Mouse (Mus musculus) heart, adult 18-20 months (tissue): ENCODE results near the gene Nr3c2. TPM values are rescaled to one million over a fixed set of nuclear protein-coding genes. Genes with fewer than 3 reads are reported as not detected.

ENCODE experiments used
- DNase-seq, 2 experiments: peaks; one replicate each; pipeline ENCODE4 v3.0.0; 2021 to 2022; ENCODE audit warnings: mixed read lengths in 1 of 2
- total RNA-seq, 2 experiments: library from RNA; stranded (reverse); gene quantifications; 2 replicates each; pipeline ENCODE4 v1.2.3; 2021

Gene Nr3c2
- total RNA-seq, 2 experiments from 2014 or later = 19.3 TPM

GRCm38 (mm10) chr8:76971761-76972404 is 72.6 kb downstream of the Nr3c2 start:
- peak; percentile 54 to 60 for DNase-seq

- peak; percentile 53 to 57 for DNase-seq
Measured at GRCm38 (mm10) chr8:76972947-76973552, 73.8 kb downstream of the Nr3c2 start.

GRCm38 (mm10) chr8:76977907-76978306 is 78.7 kb downstream of the Nr3c2 start:
- DNase-seq = no peak

GRCm38 (mm10) chr8:76984082-76984481 is 84.8 kb downstream of the Nr3c2 start:
- no peak for DNase-seq

GRCm38 (mm10) chr8:76984851-76985250 is 85.6 kb downstream of the Nr3c2 start:
- DNase-seq = no peak

- DNase-seq = peak; percentile 37 to 47
Measured at GRCm38 (mm10) chr8:76987876-76988275, 88.6 kb downstream of the Nr3c2 start.

- DNase-seq = no peak
Measured at GRCm38 (mm10) chr8:76998276-76998675, 99.0 kb downstream of the Nr3c2 start.

- DNase-seq = peak; percentile 37 to 39
Measured at GRCm38 (mm10) chr8:77009425-77009824, 110.2 kb downstream of the Nr3c2 start.

GRCm38 (mm10) chr8:77011985-77012384 is 112.7 kb downstream of the Nr3c2 start:
- no peak for DNase-seq

- DNase-seq = peak; percentile 52 to 60
Measured at GRCm38 (mm10) chr8:77012641-77013040, 113.4 kb downstream of the Nr3c2 start.

GRCm38 (mm10) chr8:77016713-77017112 is 117.5 kb downstream of the Nr3c2 start:
- no peak for DNase-seq

GRCm38 (mm10) chr8:77023837-77024710 is 124.8 kb downstream of the Nr3c2 start:
- DNase-seq = no peak

- DNase-seq = peak; percentile 42 to 47
Measured at GRCm38 (mm10) chr8:77031213-77031612, 132.0 kb downstream of the Nr3c2 start.

- DNase-seq = no peak
Measured at GRCm38 (mm10) chr8:77033706-77034464, 134.6 kb downstream of the Nr3c2 start.

- no peak for DNase-seq
Measured at GRCm38 (mm10) chr8:77034465-77034829, 135.2 kb downstream of the Nr3c2 start.

GRCm38 (mm10) chr8:77041214-77041613 is 142.0 kb downstream of the Nr3c2 start:
- no peak for DNase-seq

GRCm38 (mm10) chr8:77044849-77045248 is 145.6 kb downstream of the Nr3c2 start:
- DNase-seq = peak; percentile 78 to 81

GRCm38 (mm10) chr8:77045711-77046110 is 146.5 kb downstream of the Nr3c2 start:
- no peak for DNase-seq

- DNase-seq = no peak
Measured at GRCm38 (mm10) chr8:77046217-77046616, 147.0 kb downstream of the Nr3c2 start.

GRCm38 (mm10) chr8:77046731-77047130 is 147.5 kb downstream of the Nr3c2 start:
- DNase-seq = no peak

GRCm38 (mm10) chr8:77051399-77052275 is 152.4 kb downstream of the Nr3c2 start:
- peak in 1 of 2 experiments; percentile 24 for DNase-seq
